Comparison of ENCODE assay signal across 9 mouse cellular contexts in genomic region chr11:120369656-120370055, GRCm38 (mm10). TPM values are rescaled to one million over a fixed set of nuclear protein-coding genes. Genes with fewer than 3 reads are reported as not detected.
DNase-seq lines count a peak whose midpoint lies in the region; ATAC-seq and TF ChIP-seq lines count a peak whose summit lies in the region.
"Had no signal": no experiment of that assay in that cellular context is flagged by ENCODE, and none has a peak within 500 bp of the region (broad histone marks: within the 10 kb centered on the region; RNA-seq: fewer than 3 reads in every experiment).

No protein-coding gene starts in this region.

- H3K27me3 ChIP-seq in forebrain, postnatal 0 days (ENCODE audit: insufficient read depth, low read length), result no peaks in the 10 kb centered on the region
- no peaks in the 10 kb centered on the region for H3K27me3 ChIP-seq in hindbrain, embryonic 16.5 days (replicated peaks; ENCODE audit: control insufficient read depth, insufficient read depth, low read length)
- H3K27me3 ChIP-seq in midbrain, embryonic 15.5 days (replicated peaks), result no peaks in the 10 kb centered on the region
- no peaks in the 10 kb centered on the region for H3K27me3 ChIP-seq in stomach, embryonic 15.5 days (replicated peaks)

- H3K4me2 ChIP-seq in forebrain, postnatal 0 days (ENCODE audit: low read depth), result no peak overlapping the region
- H3K4me2 ChIP-seq in hindbrain, embryonic 16.5 days (ENCODE audit: low read length), result no peak overlapping the region
- H3K4me2 ChIP-seq in midbrain, embryonic 15.5 days, result no peak overlapping the region
- no peak overlapping the region for H3K4me2 ChIP-seq in stomach, embryonic 15.5 days

- H3K36me3 ChIP-seq in forebrain, postnatal 0 days (ENCODE audit: insufficient read depth), result peaks cover 60% of the 10 kb centered on the region
- H3K36me3 ChIP-seq in hindbrain, embryonic 16.5 days (ENCODE audit: control insufficient read depth, insufficient read depth, low read length), result peaks cover 31% of the 10 kb centered on the region
- peaks cover 27% of the 10 kb centered on the region for H3K36me3 ChIP-seq in midbrain, embryonic 15.5 days (replicated peaks)
- peaks cover 23% of the 10 kb centered on the region; the same call in 1 of the 2 replicates for H3K36me3 ChIP-seq in stomach, embryonic 15.5 days

- no peak for DNase-seq in frontal cortex, postnatal 14 days (ENCODE audit: low spot score in 2 of 2)
- DNase-seq in adrenal gland, postnatal 25 days, result peak; percentile 73
- peak; percentile 63 for DNase-seq in forebrain, postnatal 0 days
- peak; percentile 75 for DNase-seq in liver

- 0 out of 2 replicates have a peak, but pooled peaks cover 4% of the 10 kb centered on the region for H3K4me1 ChIP-seq in forebrain, postnatal 0 days (ENCODE audit: insufficient read depth)
- peaks cover 16% of the 10 kb centered on the region; the same call in 1 of the 2 replicates for H3K4me1 ChIP-seq in hindbrain, embryonic 16.5 days (ENCODE audit: control insufficient read depth, insufficient read depth, low read depth, low read length)
- peaks cover 13% of the 10 kb centered on the region for H3K4me1 ChIP-seq in midbrain, embryonic 15.5 days
- H3K4me1 ChIP-seq in stomach, embryonic 15.5 days, result 0 out of 2 replicates have a peak, but pooled peaks cover 21% of the 10 kb centered on the region

- H3K9me3 ChIP-seq in forebrain, postnatal 0 days (ENCODE audit: low read length), result no peaks in the 10 kb centered on the region
- no peaks in the 10 kb centered on the region for H3K9me3 ChIP-seq in hindbrain, embryonic 16.5 days (ENCODE audit: control insufficient read depth, low read length)
- no peaks in the 10 kb centered on the region for H3K9me3 ChIP-seq in midbrain, embryonic 15.5 days
- H3K9me3 ChIP-seq in stomach, embryonic 15.5 days, result no peaks in the 10 kb centered on the region

- TF ChIP-seq CTCF in forebrain, postnatal 0 days (IDR thresholded peaks at IDR 0.05; ENCODE audit: low read depth), result peak; percentile 84

- no peak overlapping the region for H3K4me3 ChIP-seq in forebrain, postnatal 0 days (ENCODE audit: low read depth, low read length)
- no peak overlapping the region for H3K4me3 ChIP-seq in hindbrain, embryonic 16.5 days (ENCODE audit: low read length)
- no peak overlapping the region for H3K4me3 ChIP-seq in midbrain, embryonic 15.5 days
- no peak overlapping the region for H3K4me3 ChIP-seq in stomach, embryonic 15.5 days (replicated peaks)

- ATAC-seq in frontal cortex, adult (ENCODE audit: low TSS enrichment), result peak; percentile 50; the same call in 1 of the 2 replicates
- ATAC-seq in forebrain, postnatal 0 days, result peak; percentile 78
- ATAC-seq in hindbrain, embryonic 16.5 days, result peak; percentile 55; the same call in 1 of the 2 replicates
- ATAC-seq in midbrain, embryonic 15.5 days (replicated peaks), result peak; percentile 43; the same call in 1 of the 2 replicates
- ATAC-seq in stomach, embryonic 15.5 days (ENCODE audit: insufficient read depth, low FRiP score, low read depth), result peak; percentile 37; the same call in 1 of the 2 replicates

- WGBS in forebrain, postnatal 0 days, result 35% methylated on average over 8 of the region's 8 CpGs
- 31% methylated on average over 8 of the region's 8 CpGs for WGBS in hindbrain, embryonic 16.5 days
- 36% methylated on average over 8 of the region's 8 CpGs for WGBS in midbrain, embryonic 15.5 days
- WGBS in stomach, embryonic 15.5 days, result 33% methylated on average over 8 of the region's 8 CpGs

- no peak overlapping the region for H3K27ac ChIP-seq in forebrain, postnatal 0 days (ENCODE audit: low read depth, low read length)
- H3K27ac ChIP-seq in hindbrain, embryonic 16.5 days (ENCODE audit: low read depth, low read length), result no peak overlapping the region
- H3K27ac ChIP-seq in midbrain, embryonic 15.5 days, result no peak overlapping the region
- H3K27ac ChIP-seq in stomach, embryonic 15.5 days, result peak overlapping the region; percentile 50
- H3K27ac ChIP-seq: macrophage had no signal

- no peak overlapping the region for H3K9ac ChIP-seq in forebrain, postnatal 0 days
- H3K9ac ChIP-seq in hindbrain, embryonic 16.5 days (ENCODE audit: low read depth, low read length), result peak overlapping the region; percentile 41; the same call in 1 of the 2 replicates
- no peak overlapping the region for H3K9ac ChIP-seq in midbrain, embryonic 15.5 days
- H3K9ac ChIP-seq in stomach, embryonic 15.5 days, result no peak overlapping the region

RNA-seq across cellular contexts. Expression of gene Fscn2, which starts 8.3 kb away (rescaled TPM):
- total RNA-seq in adrenal gland, postnatal 25 days (2021), result 0.79 TPM in 1 of 2 replicates, not detected in the other
- total RNA-seq in forebrain, postnatal 0 days (2014; rRNA removed), result 0.29 TPM in 1 of 2 replicates, not detected in the other
- 1.9 and 2.0 TPM in 2 replicates for polyA plus RNA-seq in forebrain, postnatal 0 days (2015; fragmentation: Nextera tagmentation; extraction: Ambion mirVana)
- polyA plus RNA-seq in hindbrain, embryonic 16.5 days (2015; fragmentation: Nextera tagmentation; extraction: Ambion mirVana), result 0.66 and 1.6 TPM in 2 replicates
- polyA plus RNA-seq in midbrain, embryonic 15.5 days (2015; fragmentation: Nextera tagmentation; extraction: Ambion mirVana), result 0.84 and 1.4 TPM in 2 replicates
- polyA plus RNA-seq in stomach, embryonic 15.5 days (2015; fragmentation: Nextera tagmentation; extraction: Ambion mirVana), result 0.49 and 0.85 TPM in 2 replicates
- polyA plus RNA-seq: macrophage had no signal

RNA-seq across cellular contexts. Expression of gene Faap100, which starts 8.9 kb away (rescaled TPM):
- total RNA-seq in adrenal gland, postnatal 25 days (2021), result 35.8 and 55.1 TPM in 2 replicates
- total RNA-seq in forebrain, postnatal 0 days (2014; rRNA removed), result 107 and 132 TPM in 2 replicates
- polyA plus RNA-seq in forebrain, postnatal 0 days (2015; fragmentation: Nextera tagmentation; extraction: Ambion mirVana), result 73.4 and 97.8 TPM in 2 replicates
- 103 and 109 TPM in 2 replicates for polyA plus RNA-seq in hindbrain, embryonic 16.5 days (2015; fragmentation: Nextera tagmentation; extraction: Ambion mirVana)
- 124 TPM in 2 replicates for polyA plus RNA-seq in midbrain, embryonic 15.5 days (2015; fragmentation: Nextera tagmentation; extraction: Ambion mirVana)
- 31.5 and 33.0 TPM in 2 replicates for polyA plus RNA-seq in stomach, embryonic 15.5 days (2015; fragmentation: Nextera tagmentation; extraction: Ambion mirVana)

RNA-seq across cellular contexts. Expression of gene Actg1, which starts 21.3 kb away (rescaled TPM):
- total RNA-seq in adrenal gland, postnatal 25 days (2021), result 1,036 and 1,352 TPM in 2 replicates
- total RNA-seq in forebrain, postnatal 0 days (2014; rRNA removed), result 2,455 and 2,516 TPM in 2 replicates
- polyA plus RNA-seq in forebrain, postnatal 0 days (2015; fragmentation: Nextera tagmentation; extraction: Ambion mirVana), result 4,096 and 4,381 TPM in 2 replicates
- polyA plus RNA-seq in hindbrain, embryonic 16.5 days (2015; fragmentation: Nextera tagmentation; extraction: Ambion mirVana), result 4,199 and 4,222 TPM in 2 replicates
- polyA plus RNA-seq in midbrain, embryonic 15.5 days (2015; fragmentation: Nextera tagmentation; extraction: Ambion mirVana), result 4,418 and 4,467 TPM in 2 replicates
- polyA plus RNA-seq in stomach, embryonic 15.5 days (2015; fragmentation: Nextera tagmentation; extraction: Ambion mirVana), result 2,501 and 2,557 TPM in 2 replicates

Comparison
In these comparisons a context has a peak if more than half of its experiments do, and no peak if none do; other contexts are left out.
1. DNase-seq: peak in adrenal gland, postnatal 25 days (single experiment), forebrain, postnatal 0 days (single experiment) and liver (single experiment); none in frontal cortex, postnatal 14 days (0 of 2).
2. Peak in every context shown above with its lines, with median percentiles within 50 percentile points of each other: ATAC-seq.